ENCODE assay signal across 14 mouse cellular contexts in the genomic region with DNA sequence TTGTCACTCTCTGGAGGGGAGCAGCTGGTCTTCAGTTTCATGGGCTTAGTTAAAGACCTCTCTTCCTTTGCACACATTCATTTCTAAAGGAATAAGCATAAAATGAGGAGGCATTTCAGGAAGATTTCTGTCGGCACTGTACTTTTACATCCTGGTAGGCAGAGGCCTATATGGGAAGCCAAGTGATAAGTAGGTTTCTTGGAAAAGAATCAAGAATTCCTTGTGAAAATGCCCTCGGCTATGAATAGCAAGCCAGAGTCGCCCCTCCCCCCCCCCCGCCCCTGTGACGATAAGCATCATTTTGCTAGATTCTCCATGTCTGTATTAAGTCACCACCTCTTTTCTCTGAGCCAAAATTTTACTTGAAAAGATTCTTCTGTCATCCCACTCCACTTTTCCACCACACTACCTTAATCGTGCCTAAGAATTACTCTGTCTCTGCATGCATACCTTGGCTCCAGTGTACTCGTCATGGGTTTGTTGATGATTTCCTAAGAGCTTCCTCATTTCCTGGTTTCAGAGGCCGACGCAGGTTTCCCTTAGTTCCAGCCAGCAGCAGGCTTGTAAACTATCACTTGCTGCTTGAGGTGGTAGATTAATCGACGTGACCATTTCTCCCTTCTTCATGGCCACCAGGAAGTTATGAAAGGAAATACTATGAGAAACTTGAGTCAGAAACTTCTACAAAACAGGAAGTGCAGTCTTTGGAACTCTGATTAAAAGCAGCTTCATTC. TPM values are rescaled to one million over a fixed set of nuclear protein-coding genes. Genes with fewer than 3 reads are reported as not detected.
DNase-seq lines count a peak whose midpoint lies in the region; ATAC-seq lines count a peak whose summit lies in the region.
"Had no signal": no experiment of that assay in that cellular context is flagged by ENCODE, and none has a peak within 500 bp of the region (broad histone marks: within the 10 kb centered on the region; RNA-seq: fewer than 3 reads in every experiment).

No protein-coding gene starts in this region.

- ATAC-seq in heart, embryonic 11.5 days (replicated peaks; ENCODE audit: insufficient number of reproducible peaks, low FRiP score, low TSS enrichment): no peak
- ATAC-seq in hematopoietic stem cell, adult 5-6 weeks (replicated peaks in 1 of 2; ENCODE audit: insufficient read depth in 1 of 2, low FRiP score in 2 of 2, low TSS enrichment in 1 of 2, low read depth in 1 of 2, poor library complexity in 2 of 2, severe bottlenecking in 2 of 2): peak; percentile 67 to 74
- ATAC-seq in megakaryocyte, adult 5-6 weeks (ENCODE audit: poor library complexity, severe bottlenecking): peak; percentile 96
- ATAC-seq: forebrain, embryonic 14.5 days; hindbrain, postnatal 0 days; midbrain, embryonic 15.5 days had no signal

- no peaks in the 10 kb centered on the region for H3K27me3 ChIP-seq in heart, embryonic 11.5 days (ENCODE audit: control insufficient read depth, insufficient read depth, low read length)
- no peaks in the 10 kb centered on the region for H3K27me3 ChIP-seq in forebrain, embryonic 10.5 days (ENCODE audit: poor library complexity, severe bottlenecking)
- H3K27me3 ChIP-seq: midbrain, embryonic 15.5 days; stomach, embryonic 15.5 days had no signal

- no peak overlapping the region for H3K9ac ChIP-seq in heart, embryonic 11.5 days (ENCODE audit: low read depth, low read length)
- H3K9ac ChIP-seq: midbrain, embryonic 15.5 days; stomach, embryonic 15.5 days had no signal

- H3K4me1 ChIP-seq in heart, embryonic 11.5 days (ENCODE audit: control insufficient read depth, insufficient read depth, low read length): no peaks in the 10 kb centered on the region
- no peaks in the 10 kb centered on the region for H3K4me1 ChIP-seq in forebrain, embryonic 10.5 days
- H3K4me1 ChIP-seq: midbrain, embryonic 15.5 days; stomach, embryonic 15.5 days had no signal

- no peaks in the 10 kb centered on the region for H3K36me3 ChIP-seq in heart, embryonic 11.5 days (ENCODE audit: control insufficient read depth, insufficient read depth, low read length)
- H3K36me3 ChIP-seq in forebrain, embryonic 10.5 days (replicated peaks): no peaks in the 10 kb centered on the region
- H3K36me3 ChIP-seq: midbrain, embryonic 15.5 days; stomach, embryonic 15.5 days had no signal

- H3K4me2 ChIP-seq in heart, embryonic 11.5 days: peak overlapping the region; percentile 19
- H3K4me2 ChIP-seq: midbrain, embryonic 15.5 days; stomach, embryonic 15.5 days had no signal

- no peaks in the 10 kb centered on the region for H3K9me3 ChIP-seq in heart, embryonic 11.5 days (replicated peaks; ENCODE audit: control insufficient read depth, low read length)
- no peaks in the 10 kb centered on the region for H3K9me3 ChIP-seq in forebrain, embryonic 10.5 days
- H3K9me3 ChIP-seq: midbrain, embryonic 15.5 days; stomach, embryonic 15.5 days had no signal

- 48% methylated on average over 10 of the region's 11 CpGs for WGBS in heart, embryonic 11.5 days (ENCODE audit: insufficient replicate concordance)
- WGBS in forebrain, embryonic 10.5 days: 79% methylated on average over 10 of the region's 11 CpGs

- H3K4me3 ChIP-seq in heart, embryonic 11.5 days (ENCODE audit: low read depth, low read length): no peak overlapping the region
- no peak overlapping the region for H3K4me3 ChIP-seq in forebrain, embryonic 10.5 days
- H3K4me3 ChIP-seq: midbrain, embryonic 15.5 days; stomach, embryonic 15.5 days had no signal

- no peak for DNase-seq in heart, postnatal 4 days
- peak; percentile 33 for DNase-seq in MEL-GATA-1-ER (ENCODE audit: extremely low read depth, low read depth)
- DNase-seq in forebrain, embryonic 10.5 days (ENCODE audit: extremely low spot score, low spot score): no peak
- DNase-seq in testis, postnatal 14 days (ENCODE audit: low spot score): no peak
- no peak for DNase-seq in urinary bladder, adult 2 months (ENCODE audit: low spot score)
- DNase-seq: adrenal gland, adult 2 months; cerebellum, postnatal 25 days had no signal

- peak overlapping the region; percentile 29 for H3K27ac ChIP-seq in heart, embryonic 11.5 days (ENCODE audit: low read depth, low read length)
- no peak overlapping the region for H3K27ac ChIP-seq in forebrain, embryonic 10.5 days
- H3K27ac ChIP-seq: hindbrain, postnatal 0 days; midbrain, embryonic 15.5 days; stomach, embryonic 15.5 days had no signal

RNA-seq across cellular contexts. Expression of a gene that starts 17.3 kb away (rescaled TPM):
- polyA plus RNA-seq in heart, embryonic 11.5 days (2014; fragmentation: Nextera tagmentation; extraction: Ambion mirVana): 17.8 and 21.3 TPM in 2 replicates
- 10 to 100 TPM; 36.5 to 42.3 TPM for total RNA-seq in heart, postnatal 4 days (2021)
- total RNA-seq in hematopoietic stem cell, adult 5-6 weeks (2017): 1.8 TPM in 1 of 2 replicates, not detected in the other
- 35.5 and 36.7 TPM in 2 replicates for total RNA-seq in megakaryocyte, adult 5-6 weeks (2015)
- total RNA-seq in megakaryocyte, adult 5-6 weeks (2017): 33.8 and 34.1 TPM in 2 replicates
- polyA plus RNA-seq in forebrain, embryonic 10.5 days (2016; fragmentation: Nextera tagmentation; extraction: Ambion mirVana): 2.3 and 2.6 TPM in 2 replicates
- 9.2 and 9.5 TPM in 2 replicates for polyA plus RNA-seq in urinary bladder, adult 2 months (2012; rRNA removed)

Comparison
In these comparisons a context has a peak if more than half of its experiments do, and no peak if none do; other contexts are left out.
1. RNA of a gene that starts 17.3 kb away (total RNA-seq): 36.5 to 42.3 TPM in heart, postnatal 4 days and 33.8 to 36.7 TPM in megakaryocyte, adult 5-6 weeks; 1.8 TPM in hematopoietic stem cell, adult 5-6 weeks; every median in the first group is over 10 times any median in the second.